Mouse (Mus musculus): ENCODE results near the gene Nin.

Gene Nin

GRCm38 (mm10) chr12:70119552-70119951 is 6.0 kb upstream of the Nin start:
- no peak for DNase-seq (ENCODE audit: low spot score in 2 of 2)

DNA sequence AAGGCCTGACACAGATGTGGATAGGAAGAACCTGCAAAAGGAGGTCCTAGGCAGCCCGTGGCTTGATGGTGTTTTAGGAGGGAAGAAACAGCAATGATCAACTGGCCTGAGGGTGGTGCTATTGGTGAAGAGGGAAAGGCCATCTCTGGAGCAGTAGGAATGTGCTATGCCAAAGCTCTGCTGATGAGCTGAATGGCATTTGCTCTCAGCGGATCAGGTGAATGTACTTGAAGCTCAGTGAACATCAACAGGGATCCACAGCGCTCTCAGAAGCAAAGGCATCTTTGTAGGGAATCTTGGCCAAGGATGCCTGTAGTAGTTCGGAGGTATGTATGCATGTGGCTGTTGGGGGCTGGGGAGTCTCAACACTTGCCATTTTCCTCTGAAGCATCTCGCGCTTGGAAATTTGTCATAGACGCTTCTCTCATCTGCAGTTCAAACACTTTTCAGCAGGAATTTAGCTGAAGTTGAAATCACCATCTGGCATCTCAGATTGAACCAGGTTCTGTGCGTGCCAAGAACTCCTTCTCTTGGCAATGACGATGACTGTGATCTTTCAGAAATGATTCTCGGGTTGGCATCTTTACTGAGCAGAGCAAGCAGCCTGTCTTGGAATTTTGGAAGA is 5.3 kb upstream of the Nin start:
- no peak for DNase-seq (ENCODE audit: low spot score in 2 of 2)

- no peak for DNase-seq (ENCODE audit: low spot score in 2 of 2)
Observed at GRCm38 (mm10) chr12:70117146-70117545, 3.6 kb upstream of the Nin start.

DNA sequence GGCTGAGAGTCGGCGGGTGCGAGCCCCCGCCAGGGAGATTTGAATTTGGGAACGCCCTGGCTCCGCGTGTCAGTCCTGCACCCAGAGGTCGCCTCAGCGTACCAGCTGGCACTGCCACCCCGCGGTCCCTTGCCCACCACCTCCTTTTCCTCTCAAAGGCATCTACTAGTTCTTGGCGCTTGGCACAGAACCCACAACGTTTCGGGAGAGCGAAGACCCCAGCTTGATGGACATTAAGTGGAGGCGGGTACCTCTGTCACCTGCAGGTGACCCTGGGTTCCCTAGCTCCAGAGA is 1.5 kb downstream of the Nin start:
- DNase-seq (ENCODE audit: low spot score in 2 of 2): no peak

- DNase-seq (ENCODE audit: low spot score in 2 of 2): peak; percentile 49 to 65
Observed at GRCm38 (mm10) chr12:70111367-70112089, 2.0 kb downstream of the Nin start.

DNA sequence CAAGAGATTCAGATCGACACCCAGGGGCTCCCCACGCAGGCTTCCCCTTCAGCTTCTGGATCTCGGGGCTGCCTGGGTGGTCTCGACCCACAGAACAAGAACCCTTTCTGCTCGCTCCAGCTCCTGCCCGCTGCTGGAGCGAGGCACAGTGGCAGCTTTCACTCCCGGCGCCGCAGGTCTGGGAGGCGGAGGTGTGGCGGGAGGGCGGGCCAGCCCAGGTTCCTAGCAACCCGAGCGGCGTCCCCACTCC is 2.5 kb downstream of the Nin start:
- DNase-seq (ENCODE audit: low spot score in 2 of 2): no peak

DNA sequence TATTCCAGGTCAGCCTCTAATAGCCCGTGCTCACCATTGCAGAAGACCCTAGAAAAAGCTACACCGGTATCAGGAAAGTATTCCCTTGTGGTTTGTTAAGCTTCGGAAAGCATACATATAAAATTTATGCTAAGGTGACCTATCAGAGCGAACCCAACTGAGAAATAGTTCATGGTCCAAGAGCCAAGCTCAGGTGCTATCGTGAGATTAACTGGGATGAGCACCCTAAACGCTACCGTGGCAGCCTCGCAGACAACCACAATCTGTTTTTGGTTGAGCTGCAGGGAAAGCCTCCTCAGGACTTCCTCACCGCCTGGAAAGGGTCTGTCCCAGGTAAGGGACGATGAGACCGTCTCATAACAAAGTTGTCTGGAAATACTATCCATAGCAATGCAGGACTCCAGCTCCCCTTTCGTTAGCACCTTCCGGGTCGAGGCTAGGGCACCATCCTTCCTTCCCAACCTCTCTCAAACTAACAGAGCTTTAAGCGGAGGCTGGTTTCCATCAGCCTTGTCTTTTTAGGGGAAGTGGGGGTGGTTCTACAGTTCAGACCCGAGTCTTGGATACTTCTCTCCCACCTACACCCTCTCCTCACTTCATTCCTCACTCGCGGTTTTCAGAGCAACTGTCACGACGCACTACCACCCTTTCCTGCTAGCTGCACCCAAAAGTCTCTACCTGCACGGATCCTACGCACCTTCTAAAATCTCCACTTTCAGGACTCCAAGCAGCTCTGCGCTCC is 3.0 kb downstream of the Nin start:
- no peak for DNase-seq (ENCODE audit: low spot score in 2 of 2)

DNA sequence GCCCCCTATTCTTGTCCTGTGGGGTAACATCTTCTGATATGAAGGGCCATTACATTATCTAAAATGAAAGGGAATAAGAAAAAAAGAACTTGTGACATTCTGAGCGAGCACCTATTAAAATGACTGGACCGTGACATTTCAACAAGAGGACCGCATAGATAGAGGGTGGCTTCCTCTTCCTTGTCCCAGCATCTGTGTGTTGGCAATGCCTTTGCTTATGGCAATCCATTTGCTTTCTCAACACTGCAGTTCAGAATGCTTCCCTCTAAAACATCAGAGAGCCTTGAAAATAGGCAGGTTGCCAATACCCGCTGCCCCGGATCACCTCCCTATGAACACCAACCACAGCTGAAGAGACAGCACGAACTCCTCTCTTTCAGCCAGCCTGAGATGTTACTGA is 3.6 kb downstream of the Nin start:
- no peak for DNase-seq (ENCODE audit: low spot score in 2 of 2)

DNA sequence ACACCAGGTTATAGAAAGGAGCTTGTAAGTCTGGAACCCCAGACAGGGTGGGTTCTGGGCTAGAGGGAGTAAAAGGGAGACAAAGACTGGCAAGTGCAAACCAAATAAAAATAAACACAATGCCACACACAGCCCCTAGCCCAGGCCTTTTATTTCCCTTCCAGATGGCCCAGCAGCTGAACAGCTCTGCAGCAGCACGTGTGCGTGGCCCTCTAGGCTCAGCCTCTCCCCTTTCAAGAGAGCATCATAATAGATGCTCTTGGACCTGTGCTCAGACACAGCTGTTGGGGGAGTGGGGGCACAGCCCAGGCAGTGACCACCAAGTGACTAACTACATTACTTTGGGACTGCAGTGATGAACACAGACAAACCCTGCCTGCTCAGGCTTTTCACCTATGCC is 5.4 kb downstream of the Nin start:
- no peak for DNase-seq (ENCODE audit: low spot score in 2 of 2)

GRCm38 (mm10) chr12:70106508-70106907 is 7.0 kb downstream of the Nin start:
- DNase-seq (ENCODE audit: low spot score in 2 of 2): no peak

DNA sequence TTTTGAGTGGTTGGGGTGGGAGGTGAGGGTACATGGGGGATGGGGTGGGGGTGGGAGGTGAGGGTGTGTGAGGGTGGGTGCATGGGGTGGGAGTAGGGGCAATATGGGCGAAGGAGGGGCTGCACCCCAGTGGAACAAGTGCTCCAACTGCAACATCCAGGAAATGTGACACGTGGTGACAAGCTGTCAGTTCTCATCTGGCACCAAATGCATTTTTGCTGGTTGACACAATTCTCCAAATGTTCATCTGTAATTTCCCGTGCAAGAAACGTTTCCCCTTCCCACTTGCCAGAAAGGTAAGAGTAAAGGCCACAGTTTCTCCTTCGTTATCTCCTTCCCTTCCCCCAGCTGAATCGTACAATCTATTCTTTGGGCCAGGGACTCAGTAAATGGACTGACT is 7.6 kb downstream of the Nin start:
- no peak for DNase-seq (ENCODE audit: low spot score in 2 of 2)

GRCm38 (mm10) chr12:70104776-70105420 is 8.6 kb downstream of the Nin start:
- no peak for DNase-seq (ENCODE audit: low spot score in 2 of 2)

- no peak for DNase-seq (ENCODE audit: low spot score in 2 of 2)
Observed at GRCm38 (mm10) chr12:70104199-70104598, 9.3 kb downstream of the Nin start.

DNA sequence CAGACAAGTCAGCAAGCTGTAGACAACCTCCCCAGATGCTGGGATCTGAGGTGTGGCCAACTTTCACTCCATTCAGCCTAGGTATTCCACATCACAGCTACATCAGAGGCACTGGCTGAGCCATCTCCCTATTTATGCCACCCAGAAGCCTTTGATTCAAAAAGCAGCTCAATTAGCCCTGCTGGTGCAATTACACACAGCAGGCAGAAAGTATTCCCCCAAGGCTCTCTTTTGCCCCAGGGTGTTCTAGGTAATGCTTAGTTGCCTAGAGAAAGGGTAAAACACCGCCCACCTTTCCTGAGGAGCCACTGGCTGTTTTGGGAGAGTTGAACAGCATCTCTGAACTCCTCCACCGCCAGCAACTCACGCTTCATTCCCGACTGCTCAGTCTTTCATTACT is 10.3 kb downstream of the Nin start:
- no peak for DNase-seq (ENCODE audit: low spot score in 2 of 2)

GRCm38 (mm10) chr12:70102426-70102825 is 11.1 kb downstream of the Nin start:
- no peak for DNase-seq (ENCODE audit: low spot score in 2 of 2)

- no peak for DNase-seq (ENCODE audit: low spot score in 2 of 2)
Observed at GRCm38 (mm10) chr12:70101823-70102222, 11.7 kb downstream of the Nin start.

DNA sequence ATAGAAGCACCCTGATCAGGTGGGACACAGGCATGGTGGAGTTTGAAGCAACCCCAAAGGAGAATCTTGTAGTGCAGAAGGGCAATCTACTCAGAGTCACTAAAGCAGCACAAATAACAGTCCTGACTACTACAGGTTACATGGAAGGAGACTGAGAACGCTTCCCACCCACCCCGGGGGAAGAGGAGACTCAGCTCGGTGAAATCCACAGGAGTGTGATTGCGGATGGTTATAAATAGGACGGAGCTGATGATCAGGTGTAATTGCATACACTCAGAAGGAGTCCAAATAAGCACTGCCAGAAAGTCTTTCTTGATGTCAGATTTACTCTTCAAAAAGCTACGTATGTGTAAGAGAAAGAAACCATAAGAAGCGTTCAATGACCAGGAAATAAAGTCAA is 15.6 kb downstream of the Nin start:
- DNase-seq (ENCODE audit: low spot score in 2 of 2): no peak

GRCm38 (mm10) chr12:70097316-70097715 is 16.2 kb downstream of the Nin start:
- DNase-seq (ENCODE audit: low spot score in 2 of 2): no peak

DNA sequence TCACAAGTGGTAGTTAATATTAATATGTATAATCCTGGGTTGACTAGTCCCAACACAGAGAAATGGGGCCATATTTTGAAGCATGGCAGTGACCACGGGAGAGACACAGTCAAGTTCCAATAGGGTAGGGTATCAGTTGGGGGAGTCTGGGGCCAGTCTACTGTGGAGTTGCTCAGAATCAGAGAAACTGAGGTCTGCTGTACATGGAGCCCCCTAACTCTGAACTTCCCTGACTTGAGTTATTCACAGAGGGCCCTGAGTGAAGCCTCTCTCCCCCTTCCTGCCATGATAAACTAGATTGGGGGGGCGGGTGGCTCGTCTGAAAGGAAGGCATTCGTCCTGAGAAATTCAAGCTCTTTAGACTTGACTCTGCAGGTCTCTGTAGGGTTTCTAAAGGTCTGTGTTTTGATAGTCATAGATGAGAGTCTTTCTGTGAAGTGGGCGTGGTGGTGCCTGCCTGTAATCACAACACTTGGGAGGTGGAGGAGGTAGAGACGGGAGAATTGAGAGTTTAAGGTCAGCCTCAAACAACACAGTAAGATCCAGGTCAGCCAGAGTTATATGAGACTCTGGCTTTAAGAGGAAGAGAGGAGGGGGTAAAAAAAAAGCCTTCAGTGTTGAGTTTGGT is 20.1 kb downstream of the Nin start:
- DNase-seq (ENCODE audit: low spot score in 2 of 2): no peak

DNA sequence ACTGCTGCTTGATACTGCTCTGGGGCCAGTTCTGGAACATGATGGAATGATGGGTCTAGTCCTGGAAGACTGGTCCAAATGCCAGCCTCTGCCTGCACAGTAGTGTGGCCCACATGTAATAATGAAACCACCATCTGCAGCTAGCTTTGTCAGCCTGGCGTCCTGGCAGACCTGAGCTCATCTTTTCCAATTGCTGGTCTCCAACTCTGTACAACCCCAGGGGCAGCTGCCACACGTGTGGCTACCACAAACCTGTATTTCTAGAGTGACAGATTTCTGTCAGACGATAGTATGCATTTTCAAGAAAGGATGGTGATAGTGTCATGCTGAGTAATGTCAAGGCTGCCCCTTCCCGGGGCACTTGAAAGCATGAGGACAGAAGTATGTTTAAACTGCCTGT is 25.2 kb downstream of the Nin start:
- no peak for DNase-seq (ENCODE audit: low spot score in 2 of 2)

GRCm38 (mm10) chr12:70085351-70085750 is 28.2 kb downstream of the Nin start:
- no peak for DNase-seq (ENCODE audit: low spot score in 2 of 2)

GRCm38 (mm10) chr12:70084198-70084597 is 29.3 kb downstream of the Nin start:
- no peak for DNase-seq (ENCODE audit: low spot score in 2 of 2)

- DNase-seq (ENCODE audit: low spot score in 2 of 2): no peak
Observed at GRCm38 (mm10) chr12:70083737-70084136, 29.8 kb downstream of the Nin start.
